Mouse (Mus musculus): ENCODE data around the gene Rsu1. TPM values are rescaled to one million over a fixed set of nuclear protein-coding genes. Genes with fewer than 3 reads are reported as not detected.

Gene Rsu1
- polyA plus RNA-seq, 1 experiment from 2014 or later, result 140 TPM

DNA sequence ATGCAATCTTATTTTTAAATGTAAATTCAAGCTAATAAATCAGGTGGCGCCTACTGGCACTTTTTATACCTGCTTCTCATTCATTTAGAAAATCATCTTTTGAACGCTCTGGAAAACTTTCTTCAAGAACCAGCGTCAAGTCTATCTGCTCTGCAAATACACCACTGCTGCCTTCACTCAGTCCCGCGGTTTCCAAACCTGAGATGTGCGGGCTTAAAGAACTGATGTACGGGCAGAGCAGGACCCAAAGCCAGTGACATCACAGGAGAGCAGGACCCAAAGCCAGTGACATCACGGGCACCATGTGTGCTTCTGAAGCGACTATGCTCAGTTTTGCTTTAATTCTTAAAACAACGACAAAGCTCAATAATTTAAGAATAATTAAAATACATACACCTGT is 36.4 kb downstream of the Rsu1 start:
- Histone ChIP-seq H3K36me3 (ENCODE audit: control insufficient read depth, insufficient read depth, low read length) (no peaks in the 10 kb centered on the region), H3K9me3 (ENCODE audit: control insufficient read depth, low read length) (no peaks in the 10 kb centered on the region), H3K27me3 (replicated peaks; ENCODE audit: control insufficient read depth, insufficient read depth, low read length) (no peaks in the 10 kb centered on the region; the same call in 1 of the 2 replicates), H3K27ac (replicated peaks; ENCODE audit: low read depth, low read length) (no peak overlapping the region), H3K4me2 (ENCODE audit: low read depth, low read length) (no peak overlapping the region), H3K4me3 (ENCODE audit: low read depth, low read length) (no peak overlapping the region), H3K4me1 (ENCODE audit: control insufficient read depth, insufficient read depth, low read length) (peaks cover 3% of the 10 kb centered on the region; the same call in 1 of the 2 replicates), H3K9ac (ENCODE audit: low read depth, low read length) (no peak overlapping the region)
- no peak for DNase-seq (ENCODE audit: low spot score)
- WGBS, result 90% methylated on average over 10 of the region's 10 CpGs
- no peak for ATAC-seq (ENCODE audit: low read depth)

- Histone ChIP-seq H3K36me3 (ENCODE audit: control insufficient read depth, insufficient read depth, low read length) (no peaks in the 10 kb centered on the region), H3K4me1 (ENCODE audit: control insufficient read depth, insufficient read depth, low read length) (peaks cover 3% of the 10 kb centered on the region; the same call in 1 of the 2 replicates), H3K4me3 (ENCODE audit: low read depth, low read length) (no peak overlapping the region), H3K9ac (ENCODE audit: low read depth, low read length) (no peak overlapping the region), H3K27me3 (replicated peaks; ENCODE audit: control insufficient read depth, insufficient read depth, low read length) (no peaks in the 10 kb centered on the region; the same call in 1 of the 2 replicates), H3K4me2 (ENCODE audit: low read depth, low read length) (no peak overlapping the region), H3K9me3 (ENCODE audit: control insufficient read depth, low read length) (no peaks in the 10 kb centered on the region), H3K27ac (replicated peaks; ENCODE audit: low read depth, low read length) (no peak overlapping the region)
- no peak for ATAC-seq (ENCODE audit: low read depth)
- DNase-seq (ENCODE audit: low spot score), result no peak
- 67% methylated on average over 7 of the region's 7 CpGs for WGBS
These were observed 37.3 kb downstream of the Rsu1 start for GRCm38 (mm10) chr2:13233902-13234301.

DNA sequence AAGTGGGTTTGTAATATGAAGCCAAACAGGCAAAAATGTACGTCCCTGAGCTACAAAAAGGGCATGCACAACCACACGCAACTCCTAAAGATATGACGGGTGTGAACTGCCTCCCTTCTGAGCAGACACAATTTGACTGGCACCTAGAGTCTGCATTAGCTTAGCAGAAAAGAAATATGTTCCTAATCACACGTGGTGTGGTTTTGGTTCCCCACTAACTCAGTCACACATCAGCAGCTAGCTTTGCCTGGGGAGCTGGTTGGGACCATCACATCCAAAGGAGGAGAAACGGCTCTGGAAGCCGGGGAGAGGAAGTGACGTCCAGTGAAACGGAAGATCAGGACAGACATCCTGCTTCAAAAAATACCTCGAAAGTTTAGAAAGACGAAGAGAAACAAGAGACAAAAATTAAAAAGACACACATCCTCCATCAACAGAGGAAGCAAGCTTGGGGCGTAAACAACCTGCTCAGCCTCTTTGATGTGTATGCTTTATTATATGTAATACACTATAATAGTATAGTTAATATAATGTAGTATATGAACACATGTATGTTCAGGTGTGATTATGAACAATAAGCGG is 37.9 kb downstream of the Rsu1 start:
- no peak overlapping the region for H3K4me3 ChIP-seq (ENCODE audit: low read depth, low read length)
- no peak overlapping the region for H3K27ac ChIP-seq (replicated peaks; ENCODE audit: low read depth, low read length)
- no peaks in the 10 kb centered on the region; the same call in 1 of the 2 replicates for H3K27me3 ChIP-seq (replicated peaks; ENCODE audit: control insufficient read depth, insufficient read depth, low read length)
- no peak overlapping the region; the same call in 1 of the 2 replicates for H3K4me2 ChIP-seq (ENCODE audit: low read depth, low read length)
- no peaks in the 10 kb centered on the region for H3K36me3 ChIP-seq (ENCODE audit: control insufficient read depth, insufficient read depth, low read length)
- WGBS, result 56% methylated on average over 12 of the region's 12 CpGs
- H3K9me3 ChIP-seq (ENCODE audit: control insufficient read depth, low read length), result no peaks in the 10 kb centered on the region
- no peak overlapping the region for H3K9ac ChIP-seq (ENCODE audit: low read depth, low read length)
- H3K4me1 ChIP-seq (ENCODE audit: control insufficient read depth, insufficient read depth, low read length), result peaks cover 3% of the 10 kb centered on the region; the same call in 1 of the 2 replicates
- DNase-seq (ENCODE audit: low spot score) (no peak), ATAC-seq (ENCODE audit: low read depth) (no peak)

GRCm38 (mm10) chr2:13232305-13232704 is 38.9 kb downstream of the Rsu1 start:
- ATAC-seq (ENCODE audit: low read depth) (no peak), DNase-seq (ENCODE audit: low spot score) (no peak)
- 79% methylated on average over 6 of the region's 6 CpGs for WGBS
- Histone ChIP-seq H3K36me3 (ENCODE audit: control insufficient read depth, insufficient read depth, low read length) (no peaks in the 10 kb centered on the region), H3K27me3 (replicated peaks; ENCODE audit: control insufficient read depth, insufficient read depth, low read length) (no peaks in the 10 kb centered on the region; the same call in 1 of the 2 replicates), H3K4me1 (ENCODE audit: control insufficient read depth, insufficient read depth, low read length) (peaks cover 3% of the 10 kb centered on the region; the same call in 1 of the 2 replicates), H3K27ac (replicated peaks; ENCODE audit: low read depth, low read length) (no peak overlapping the region), H3K4me2 (ENCODE audit: low read depth, low read length) (no peak overlapping the region), H3K9me3 (ENCODE audit: control insufficient read depth, low read length) (no peaks in the 10 kb centered on the region), H3K9ac (ENCODE audit: low read depth, low read length) (no peak overlapping the region), H3K4me3 (ENCODE audit: low read depth, low read length) (no peak overlapping the region)

- Histone ChIP-seq H3K9ac (ENCODE audit: low read depth, low read length) (no peak overlapping the region), H3K4me1 (ENCODE audit: control insufficient read depth, insufficient read depth, low read length) (peaks cover 3% of the 10 kb centered on the region; the same call in 1 of the 2 replicates), H3K27me3 (replicated peaks; ENCODE audit: control insufficient read depth, insufficient read depth, low read length) (no peaks in the 10 kb centered on the region), H3K4me2 (ENCODE audit: low read depth, low read length) (no peak overlapping the region), H3K27ac (replicated peaks; ENCODE audit: low read depth, low read length) (no peak overlapping the region), H3K36me3 (ENCODE audit: control insufficient read depth, insufficient read depth, low read length) (no peaks in the 10 kb centered on the region), H3K9me3 (ENCODE audit: control insufficient read depth, low read length) (no peaks in the 10 kb centered on the region), H3K4me3 (ENCODE audit: low read depth, low read length) (no peak overlapping the region)
- ATAC-seq (ENCODE audit: low read depth) (no peak), DNase-seq (ENCODE audit: low spot score) (no peak)
- 84% methylated on average over 3 of the region's 3 CpGs for WGBS
These were observed 41.5 kb downstream of the Rsu1 start for GRCm38 (mm10) chr2:13229686-13230085.

- no peak for ATAC-seq (ENCODE audit: low read depth)
- no peak for DNase-seq (ENCODE audit: low spot score)
- no peak overlapping the region for H3K9ac ChIP-seq (ENCODE audit: low read depth, low read length)
- WGBS, result 87% methylated on average over 4 of the region's 4 CpGs
- H3K27me3 ChIP-seq (replicated peaks; ENCODE audit: control insufficient read depth, insufficient read depth, low read length), result no peaks in the 10 kb centered on the region
- H3K36me3 ChIP-seq (ENCODE audit: control insufficient read depth, insufficient read depth, low read length), result no peaks in the 10 kb centered on the region
- H3K9me3 ChIP-seq (ENCODE audit: control insufficient read depth, low read length), result no peaks in the 10 kb centered on the region
- no peaks in the 10 kb centered on the region for H3K4me1 ChIP-seq (ENCODE audit: control insufficient read depth, insufficient read depth, low read length)
- no peak overlapping the region for H3K4me2 ChIP-seq (ENCODE audit: low read depth, low read length)
- no peak overlapping the region for H3K4me3 ChIP-seq (ENCODE audit: low read depth, low read length)
- H3K27ac ChIP-seq (replicated peaks; ENCODE audit: low read depth, low read length), result no peak overlapping the region
These were observed 45.2 kb downstream of the Rsu1 start for GRCm38 (mm10) chr2:13226031-13226430.

DNA sequence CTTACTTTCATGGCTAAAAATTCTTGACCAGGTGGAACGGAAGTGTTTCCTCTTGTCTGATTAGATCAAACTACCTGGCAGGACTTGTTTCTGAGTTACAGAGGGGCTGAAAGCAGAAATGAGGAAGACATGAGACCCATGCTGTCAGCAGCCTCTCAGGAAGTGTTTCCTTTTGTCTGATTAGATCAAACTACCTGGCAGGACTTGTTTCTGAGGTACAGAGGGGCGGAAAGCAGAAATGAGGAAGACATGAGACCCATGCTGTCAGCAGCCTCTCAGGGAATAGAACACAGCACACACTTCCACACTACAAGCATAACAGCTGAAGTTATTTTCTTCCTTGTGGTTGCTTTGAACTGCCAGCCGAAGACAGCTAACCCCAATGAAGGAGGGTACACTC is 46.7 kb downstream of the Rsu1 start:
- H3K27me3 ChIP-seq (replicated peaks; ENCODE audit: control insufficient read depth, insufficient read depth, low read length), result no peaks in the 10 kb centered on the region
- DNase-seq (ENCODE audit: low spot score) (no peak), ATAC-seq (ENCODE audit: low read depth) (no peak)
- H3K27ac ChIP-seq (replicated peaks; ENCODE audit: low read depth, low read length), result no peak overlapping the region
- H3K4me2 ChIP-seq (ENCODE audit: low read depth, low read length), result no peak overlapping the region
- WGBS, result 86% methylated on average over 3 of the region's 3 CpGs
- H3K9ac ChIP-seq (ENCODE audit: low read depth, low read length), result no peak overlapping the region
- no peaks in the 10 kb centered on the region for H3K4me1 ChIP-seq (ENCODE audit: control insufficient read depth, insufficient read depth, low read length)
- no peaks in the 10 kb centered on the region for H3K9me3 ChIP-seq (ENCODE audit: control insufficient read depth, low read length)
- H3K4me3 ChIP-seq (ENCODE audit: low read depth, low read length), result no peak overlapping the region
- no peaks in the 10 kb centered on the region for H3K36me3 ChIP-seq (ENCODE audit: control insufficient read depth, insufficient read depth, low read length)

DNA sequence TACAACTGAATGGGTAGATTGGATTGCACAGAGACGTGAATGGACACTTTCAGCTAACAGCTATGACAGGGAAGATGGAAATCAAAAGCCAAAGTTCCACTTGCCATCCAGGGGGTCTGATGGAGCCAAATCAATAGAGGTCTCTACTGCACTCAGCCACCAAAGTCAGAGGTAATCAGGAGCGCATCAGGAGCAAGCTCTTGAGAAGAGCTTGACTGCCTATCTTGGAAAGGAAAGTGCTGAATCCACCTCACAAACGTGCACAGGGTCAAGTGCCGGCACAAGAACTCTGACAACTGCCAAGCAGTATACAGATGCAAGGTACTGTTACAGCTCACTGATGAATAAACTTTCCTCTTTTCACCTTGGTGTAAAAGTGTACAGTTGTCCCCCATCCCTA is 47.8 kb downstream of the Rsu1 start:
- H3K9me3 ChIP-seq (ENCODE audit: control insufficient read depth, low read length), result no peaks in the 10 kb centered on the region
- no peak overlapping the region for H3K27ac ChIP-seq (replicated peaks; ENCODE audit: low read depth, low read length)
- H3K9ac ChIP-seq (ENCODE audit: low read depth, low read length), result no peak overlapping the region
- H3K4me2 ChIP-seq (ENCODE audit: low read depth, low read length), result no peak overlapping the region
- 93% methylated on average over 4 of the region's 4 CpGs for WGBS
- DNase-seq (ENCODE audit: low spot score) (no peak), ATAC-seq (ENCODE audit: low read depth) (no peak)
- no peaks in the 10 kb centered on the region for H3K4me1 ChIP-seq (ENCODE audit: control insufficient read depth, insufficient read depth, low read length)
- no peaks in the 10 kb centered on the region for H3K27me3 ChIP-seq (replicated peaks; ENCODE audit: control insufficient read depth, insufficient read depth, low read length)
- no peaks in the 10 kb centered on the region for H3K36me3 ChIP-seq (ENCODE audit: control insufficient read depth, insufficient read depth, low read length)
- H3K4me3 ChIP-seq (ENCODE audit: low read depth, low read length), result no peak overlapping the region

DNA sequence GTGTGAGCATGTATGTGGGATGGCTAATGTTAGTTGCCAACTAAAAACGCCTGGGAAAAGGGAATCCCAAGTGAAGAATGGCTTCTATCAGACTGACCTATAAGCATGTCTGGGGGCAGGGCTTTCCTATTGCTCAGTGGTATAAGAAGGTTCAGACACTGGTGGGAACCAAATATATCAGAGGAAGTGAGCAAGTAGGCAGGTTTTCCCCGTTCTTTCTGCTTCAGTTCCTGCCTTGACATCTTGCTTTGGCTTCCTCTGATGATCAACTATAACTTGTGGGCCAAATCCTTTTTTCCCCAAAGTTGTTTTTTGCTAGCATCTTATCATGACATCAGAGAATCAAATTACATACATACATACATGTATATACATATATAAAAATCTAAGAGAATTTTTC is 51.1 kb downstream of the Rsu1 start:
- Histone ChIP-seq H3K4me3 (ENCODE audit: low read depth, low read length) (no peak overlapping the region), H3K27me3 (replicated peaks; ENCODE audit: control insufficient read depth, insufficient read depth, low read length) (no peaks in the 10 kb centered on the region), H3K4me1 (ENCODE audit: control insufficient read depth, insufficient read depth, low read length) (no peaks in the 10 kb centered on the region), H3K9ac (ENCODE audit: low read depth, low read length) (no peak overlapping the region), H3K4me2 (ENCODE audit: low read depth, low read length) (no peak overlapping the region), H3K27ac (replicated peaks; ENCODE audit: low read depth, low read length) (no peak overlapping the region), H3K36me3 (ENCODE audit: control insufficient read depth, insufficient read depth, low read length) (peaks cover 13% of the 10 kb centered on the region), H3K9me3 (ENCODE audit: control insufficient read depth, low read length) (no peaks in the 10 kb centered on the region)
- ATAC-seq (ENCODE audit: low read depth) (no peak), DNase-seq (ENCODE audit: low spot score) (no peak)
- WGBS, result 81% methylated on average over 2 of the region's 2 CpGs
